Mouse (Mus musculus): ENCODE results near the gene Rasl12.

GRCm38 (mm10) chr9:65432236-65432635 is 33.9 kb downstream of the Rasl12 start:
- TF ChIP-seq CTCF (IDR thresholded peaks at IDR 0.05; ENCODE audit: control insufficient read depth, insufficient read depth, insufficient replicate concordance, low read depth, low read length) (peak; percentile 85), POLR2A (IDR thresholded peaks at IDR 0.05; ENCODE audit: control insufficient read depth, low read depth, low read length) (no peak)

Data from testis, adult 2 months (tissue).